ENCODE assay signal across 28 mouse cellular contexts in genomic region chr1:128376841-128377240, GRCm38 (mm10). TPM values are rescaled to one million over a fixed set of nuclear protein-coding genes. Genes with fewer than 3 reads are reported as not detected.
A peak's percentile ranks its signal among the peaks of the same experiment; 100 is the strongest.
DNase-seq lines count a peak whose midpoint lies in the region; ATAC-seq and TF ChIP-seq lines count a peak whose summit lies in the region.
"Had no signal": no experiment of that assay in that cellular context is flagged by ENCODE, and none has a peak within 500 bp of the region (broad histone marks: within the 10 kb centered on the region; RNA-seq: fewer than 3 reads in every experiment).

No protein-coding gene starts in this region.

- no peak overlapping the region for H3K9ac ChIP-seq in forebrain, embryonic 14.5 days (ENCODE audit: low read length)
- H3K9ac ChIP-seq in forebrain, embryonic 16.5 days (replicated peaks; ENCODE audit: low read depth, low read length), result no peak overlapping the region
- H3K9ac ChIP-seq in MEL (ENCODE audit: control insufficient read depth, low read depth, low read length, poor library complexity, severe bottlenecking), result no peak overlapping the region
- H3K9ac ChIP-seq: embryonic facial prominence, embryonic 13.5 days; embryonic facial prominence, embryonic 15.5 days; forebrain, embryonic 15.5 days had no signal

- DNase-seq in forebrain, embryonic 14.5 days (ENCODE audit: low spot score), result peak; percentile 28
- DNase-seq in 416B (ENCODE audit: low read depth) (peak; percentile 37), MEL (ENCODE audit: low read depth, low spot score) (peak; percentile 22)
- peak; percentile 67 for DNase-seq in brain, embryonic 14.5 days (ENCODE audit: low read depth)
- no peak for DNase-seq in left cerebral cortex, postnatal 25 days (ENCODE audit: low spot score in 2 of 2)
- no peak for DNase-seq in kidney, adult 11 months
- DNase-seq: adrenal gland, adult 8-10 months; adrenal gland, postnatal 14 days; adrenal gland, postnatal 36 days; B cell, adult 2 months; cerebellum, adult 11 months; cerebellum, adult 18-20 months; cerebellum, adult 8-10 months; cerebellum, adult 9-11 months; cerebellum, postnatal 14 days; cerebellum, postnatal 36 days; embryo, embryonic 11 days had no signal

- intact Hi-C loops in left cerebral cortex, postnatal 25 days (cut with DNase I), result no loop called here

- no peak overlapping the region for H3K4me2 ChIP-seq in forebrain, embryonic 14.5 days (ENCODE audit: low read length)
- no peak overlapping the region for H3K4me2 ChIP-seq in forebrain, embryonic 16.5 days (ENCODE audit: low read length)
- H3K4me2 ChIP-seq: embryonic facial prominence, embryonic 13.5 days; embryonic facial prominence, embryonic 15.5 days; forebrain, embryonic 15.5 days had no signal

- TF ChIP-seq RAD21 in MEL (IDR thresholded peaks at IDR 0.05; ENCODE audit: low read depth, low read length), result no peak

- no peak overlapping the region for H3K4me3 ChIP-seq in forebrain, embryonic 14.5 days (ENCODE audit: low read depth, low read length)
- no peak overlapping the region for H3K4me3 ChIP-seq in forebrain, embryonic 16.5 days (replicated peaks; ENCODE audit: low read length)
- no peak overlapping the region for H3K4me3 ChIP-seq in MEL (ENCODE audit: control insufficient read depth in 1 of 2, insufficient read depth in 1 of 2, low read depth in 2 of 2, low read length in 2 of 2)
- H3K4me3 ChIP-seq: embryonic facial prominence, embryonic 13.5 days; embryonic facial prominence, embryonic 15.5 days; erythroblast, embryonic 14.5 days; forebrain, embryonic 10.5 days; forebrain, embryonic 15.5 days had no signal

- no peak overlapping the region for H3K27ac ChIP-seq in forebrain, embryonic 14.5 days (ENCODE audit: low read depth, low read length)
- H3K27ac ChIP-seq in forebrain, embryonic 16.5 days (ENCODE audit: low read length), result no peak overlapping the region
- no peak overlapping the region for H3K27ac ChIP-seq in MEL (ENCODE audit: control insufficient read depth, low read depth, low read length)
- H3K27ac ChIP-seq: embryonic facial prominence, embryonic 13.5 days; embryonic facial prominence, embryonic 15.5 days; forebrain, embryonic 10.5 days; forebrain, embryonic 15.5 days had no signal

- peaks cover 17% of the 10 kb centered on the region for H3K36me3 ChIP-seq in forebrain, embryonic 14.5 days (ENCODE audit: control insufficient read depth, insufficient read depth, low read length)
- H3K36me3 ChIP-seq in forebrain, embryonic 16.5 days (ENCODE audit: control insufficient read depth, insufficient read depth), result peaks cover 8% of the 10 kb centered on the region
- H3K36me3 ChIP-seq in MEL (ENCODE audit: control insufficient read depth in 1 of 2, insufficient read depth in 2 of 2, low read length in 2 of 2), result peaks cover 2 to 29% of the 10 kb centered on the region in 2 experiments; a peak in 3 of 4 replicates

- no peak for TF ChIP-seq POLR2A in MEL (IDR thresholded peaks at IDR 0.05; ENCODE audit: control insufficient read depth in 1 of 2, insufficient read depth in 1 of 2, low read depth in 1 of 2, low read length in 2 of 2, poor library complexity in 1 of 2)
- no peak for TF ChIP-seq POLR2A in brain, embryonic 14.5 days (IDR thresholded peaks at IDR 0.05; ENCODE audit: borderline replicate concordance, extremely low read depth, insufficient read depth, insufficient read length, poor library complexity, severe bottlenecking)

- no peaks in the 10 kb centered on the region for H3K4me1 ChIP-seq in forebrain, embryonic 14.5 days (ENCODE audit: control insufficient read depth, insufficient read depth, low read length)
- no peaks in the 10 kb centered on the region for H3K4me1 ChIP-seq in forebrain, embryonic 16.5 days (replicated peaks; ENCODE audit: control insufficient read depth, insufficient read depth, low read length)
- no peaks in the 10 kb centered on the region for H3K4me1 ChIP-seq in MEL (ENCODE audit: control insufficient read depth in 1 of 2, insufficient read depth in 2 of 2, low read length in 2 of 2)
- H3K4me1 ChIP-seq: embryonic facial prominence, embryonic 13.5 days; embryonic facial prominence, embryonic 15.5 days; forebrain, embryonic 10.5 days; forebrain, embryonic 15.5 days had no signal

- TF ChIP-seq EP300 in MEL (IDR thresholded peaks at IDR 0.05; ENCODE audit: low read depth in 1 of 2, low read length in 2 of 2), result no peak

- no peaks in the 10 kb centered on the region for H3K9me3 ChIP-seq in forebrain, embryonic 14.5 days (replicated peaks; ENCODE audit: control insufficient read depth, low read length)
- no peaks in the 10 kb centered on the region for H3K9me3 ChIP-seq in forebrain, embryonic 16.5 days (ENCODE audit: control insufficient read depth, low read length)
- H3K9me3 ChIP-seq in MEL (replicated peaks; ENCODE audit: insufficient read depth, low read length), result no peaks in the 10 kb centered on the region
- H3K9me3 ChIP-seq: embryonic facial prominence, embryonic 13.5 days; embryonic facial prominence, embryonic 15.5 days; forebrain, embryonic 10.5 days; forebrain, embryonic 15.5 days; G1E had no signal

- H3K79me2 ChIP-seq in MEL (ENCODE audit: control insufficient read depth, insufficient read depth, low read length, poor library complexity), result no peaks in the 10 kb centered on the region; the same call in 1 of the 2 replicates

- no peak for TF ChIP-seq CTCF in MEL (IDR thresholded peaks at IDR 0.05 in 2 of 3, conservative IDR thresholded peaks at IDR 0.05 in 1 of 3; ENCODE audit: control insufficient read depth in 1 of 3, insufficient read depth in 1 of 3, low read depth in 2 of 3, low read length in 3 of 3, poor library complexity in 1 of 3, severe bottlenecking in 1 of 3)
- no peak for TF ChIP-seq CTCF in brain, embryonic 14.5 days (IDR thresholded peaks at IDR 0.05; ENCODE audit: borderline replicate concordance, extremely low read depth, insufficient read depth, insufficient read length)

- ATAC-seq in forebrain, embryonic 14.5 days, result no peak
- no peak for ATAC-seq in forebrain, embryonic 16.5 days
- ATAC-seq: activated CD4-positive, CD25-positive, alpha-beta regulatory T cell, adult 4 months; CD4-positive, CD25-positive, alpha-beta regulatory T cell, adult 4 months; forebrain, embryonic 15.5 days had no signal

- no peaks in the 10 kb centered on the region for H3K27me3 ChIP-seq in forebrain, embryonic 14.5 days (replicated peaks; ENCODE audit: control insufficient read depth, insufficient read depth, low read length)
- no peaks in the 10 kb centered on the region for H3K27me3 ChIP-seq in forebrain, embryonic 16.5 days (replicated peaks; ENCODE audit: control insufficient read depth, insufficient read depth, low read length)
- no peaks in the 10 kb centered on the region for H3K27me3 ChIP-seq in MEL (ENCODE audit: control insufficient read depth in 1 of 2, insufficient read depth in 2 of 2, low read length in 2 of 2)
- H3K27me3 ChIP-seq: CH12.LX; embryonic facial prominence, embryonic 13.5 days; embryonic facial prominence, embryonic 15.5 days; forebrain, embryonic 15.5 days had no signal

- WGBS in forebrain, embryonic 14.5 days, result 70% methylated on average over 4 of the region's 4 CpGs
- WGBS in forebrain, embryonic 16.5 days, result 63% methylated on average over 4 of the region's 4 CpGs

TF ChIP-seq in MEL, 35 proteins besides CTCF, POLR2A, EP300 and RAD21:
- TF ChIP-seq CHD2 (IDR thresholded peaks at IDR 0.05; ENCODE audit: low read length) (no peak), MXI1 (IDR thresholded peaks at IDR 0.05; ENCODE audit: low read depth, low read length) (no peak), ZNF384 (IDR thresholded peaks at IDR 0.05; ENCODE audit: low read depth, low read length) (no peak), JUND (IDR thresholded peaks at IDR 0.05; ENCODE audit: low read depth, low read length) (no peak), NELFE (IDR thresholded peaks at IDR 0.05; ENCODE audit: low read depth, low read length) (no peak), MAZ (IDR thresholded peaks at IDR 0.05; ENCODE audit: low read depth, low read length) (no peak), CHD1 (IDR thresholded peaks at IDR 0.05; ENCODE audit: low read depth, low read length) (no peak), E2F4 (IDR thresholded peaks at IDR 0.05; ENCODE audit: borderline replicate concordance, low read depth, low read length) (no peak)

RNA-seq across cellular contexts. Expression of gene Mcm6, which starts 17.4 kb away (rescaled TPM):
- 121 and 131 TPM in 2 replicates for polyA plus RNA-seq in forebrain, embryonic 14.5 days (2014; fragmentation: Nextera tagmentation; extraction: Ambion mirVana)
- 95.3 and 113 TPM in 2 replicates for polyA plus RNA-seq in forebrain, embryonic 16.5 days (2015; fragmentation: Nextera tagmentation; extraction: Ambion mirVana)
- total RNA-seq in MEL (2012; rRNA removed), result 202 and 218 TPM in 2 replicates
- polyA plus RNA-seq in MEL (2012; ENCODE audit: insufficient read depth in 1 of 2, insufficient read length in 2 of 2, low read depth in 1 of 2, low replicate concordance in 2 of 2, missing spikeins in 1 of 2), result 100 to 1,000 TPM; 234 to 850 TPM
- 60.3 and 70.2 TPM in 2 replicates for polyA plus RNA-seq in brain, embryonic 14.5 days (2012; rRNA removed)
- 1 to 10 TPM; 5.4 to 5.6 TPM for total RNA-seq in left cerebral cortex, postnatal 25 days (2021)

RNA-seq across cellular contexts. Expression of gene Dars, which starts 40.3 kb away (rescaled TPM):
- 105 and 111 TPM in 2 replicates for polyA plus RNA-seq in forebrain, embryonic 14.5 days (2014; fragmentation: Nextera tagmentation; extraction: Ambion mirVana)
- 136 and 159 TPM in 2 replicates for polyA plus RNA-seq in forebrain, embryonic 16.5 days (2015; fragmentation: Nextera tagmentation; extraction: Ambion mirVana)
- 95.2 and 104 TPM in 2 replicates for total RNA-seq in MEL (2012; rRNA removed)
- 100 to 1,000 TPM in 1 of 2 experiments, not detected in 1; 104 TPM for polyA plus RNA-seq in MEL (2012; ENCODE audit: insufficient read depth in 1 of 2, insufficient read length in 2 of 2, low read depth in 1 of 2, low replicate concordance in 2 of 2, missing spikeins in 1 of 2)
- 47.7 and 55.3 TPM in 2 replicates for polyA plus RNA-seq in brain, embryonic 14.5 days (2012; rRNA removed)
- 10 to 100 TPM; 53.1 to 55.4 TPM for total RNA-seq in left cerebral cortex, postnatal 25 days (2021)

RNA-seq across cellular contexts. Expression of gene Lct, which starts 48.7 kb away (rescaled TPM):
- 0.05 and 0.12 TPM in 2 replicates for polyA plus RNA-seq in forebrain, embryonic 14.5 days (2014; fragmentation: Nextera tagmentation; extraction: Ambion mirVana)
- polyA plus RNA-seq in forebrain, embryonic 16.5 days (2015; fragmentation: Nextera tagmentation; extraction: Ambion mirVana), result 0.09 and 0.17 TPM in 2 replicates
- total RNA-seq in MEL (2012; rRNA removed), result under 0.01 TPM in 1 of 2 replicates, not detected in the other
- polyA plus RNA-seq in MEL (2012; ENCODE audit: insufficient read depth in 1 of 2, insufficient read length in 2 of 2, low read depth in 1 of 2, low replicate concordance in 2 of 2, missing spikeins in 1 of 2), result under 1 TPM in 1 of 2 experiments, not detected in 1; 0.06 TPM
- polyA plus RNA-seq in brain, embryonic 14.5 days (2012; rRNA removed), result 0.21 and 0.25 TPM in 2 replicates
- total RNA-seq in left cerebral cortex, postnatal 25 days (2021), result 1 to 10 TPM; 1.9 to 2.2 TPM
- total RNA-seq: adrenal gland, adult 18-20 months had no signal
- polyA plus RNA-seq: erythroblast, embryonic 14.5 days; G1E had no signal

Comparison
In these comparisons a context has a peak if more than half of its experiments do, and no peak if none do; other contexts are left out.
1. DNase-seq: peak in forebrain, embryonic 14.5 days (single experiment), 416B (single experiment), MEL (single experiment) and brain, embryonic 14.5 days (single experiment); none in left cerebral cortex, postnatal 25 days (0 of 2) and kidney, adult 11 months (single experiment).